Mouse (Mus musculus) heart, embryonic 14.5 days (tissue): ENCODE results near the gene Gpr3. TPM values are rescaled to one million over a fixed set of nuclear protein-coding genes. Genes with fewer than 3 reads are reported as not detected.

Source experiments
- ATAC-seq: fragments of 200-750 bp; cut with Nextera tagmentation; 2 replicates; pipeline ENCODE4 v1.8.0; 2017; ENCODE audit warnings: low read depth, moderate TSS enrichment; ENCODE audit not compliant: insufficient number of reproducible peaks, insufficient read depth, low FRiP score
- H3K27ac ChIP-seq, 2 experiments: fragments of 200-500 bp in 1 of 2; fragments of 300-500 bp in 1 of 2; sonication (generic) in 1 of 2; replicated peaks in 1 of 2; 2 replicates each; pipeline ENCODE4 v1.5.1; 2012 to 2014; ENCODE audit warnings: low read depth in 2 of 2, low read length in 2 of 2, control low read depth in 1 of 2, mild to moderate bottlenecking in 1 of 2, mixed read lengths in 1 of 2; ENCODE audit not compliant: control insufficient read depth in 1 of 2, insufficient read depth in 1 of 2
- H3K27me3 ChIP-seq: fragments of 300-500 bp; sonication (generic); 2 replicates; pipeline ENCODE4 v1.6.1; 2014; ENCODE audit warnings: mild to moderate bottlenecking, low read length, control low read depth; ENCODE audit not compliant: control insufficient read depth, insufficient read depth
- H3K36me3 ChIP-seq: fragments of 300-500 bp; sonication (generic); 2 replicates; pipeline ENCODE4 v1.6.1; 2014; ENCODE audit warnings: mild to moderate bottlenecking, control low read depth, low read length, mixed read lengths; ENCODE audit not compliant: control insufficient read depth, insufficient read depth
- H3K4me1 ChIP-seq, 2 experiments: fragments of 200-500 bp in 1 of 2; fragments of 300-500 bp in 1 of 2; sonication (generic) in 1 of 2; 2 replicates each; pipeline ENCODE4 v1.6.1; 2012 to 2014; ENCODE audit warnings: low read length in 2 of 2, control low read depth in 1 of 2, mixed read lengths in 1 of 2; ENCODE audit not compliant: control insufficient read depth in 2 of 2, insufficient read depth in 2 of 2
- H3K4me2 ChIP-seq: fragments of 300-500 bp; sonication (generic); 2 replicates; pipeline ENCODE4 v1.6.1; 2014; ENCODE audit warnings: mild to moderate bottlenecking, low read length
- H3K4me3 ChIP-seq, 2 experiments: fragments of 200-500 bp in 1 of 2; fragments of 300-500 bp in 1 of 2; sonication (generic) in 1 of 2; 2 replicates each; pipeline ENCODE4 v1.5.1; 2012 to 2014; ENCODE audit warnings: low read length in 2 of 2, mild to moderate bottlenecking in 2 of 2, control low read depth in 1 of 2, low read depth in 1 of 2, moderate library complexity in 1 of 2; ENCODE audit not compliant: control insufficient read depth in 1 of 2, insufficient read depth in 1 of 2
- H3K9ac ChIP-seq: fragments of 300-500 bp; sonication (generic); 2 replicates; pipeline ENCODE4 v1.6.1; 2014; ENCODE audit warnings: mild to moderate bottlenecking, low read length
- H3K9me3 ChIP-seq: fragments of 300-500 bp; sonication (generic); 2 replicates; pipeline ENCODE4 v1.6.1; 2016; ENCODE audit warnings: low read length, control low read depth; ENCODE audit not compliant: control insufficient read depth
- WGBS: fragments of 180-500 bp; shearing (Covaris S2); extraction: QIAGEN DNeasy Blood & Tissue Kit; methylation state at CpG from one replicate; pipeline ENCODE4 v1.1.7; 2014; 5-methylcytosine and 5-hydroxymethylcytosine counted together
- polyA plus RNA-seq: library from polyadenylated mRNA; unstranded; fragments of >200 nt; fragmentation: Nextera tagmentation; extraction: Ambion mirVana; gene quantifications from 2 replicates; pipeline ENCODE4 v1.2.1, GENCODE M21; 2014

Gene Gpr3
- polyA plus RNA-seq, 1 experiment from 2014 or later, result 0.58 TPM

DNA sequence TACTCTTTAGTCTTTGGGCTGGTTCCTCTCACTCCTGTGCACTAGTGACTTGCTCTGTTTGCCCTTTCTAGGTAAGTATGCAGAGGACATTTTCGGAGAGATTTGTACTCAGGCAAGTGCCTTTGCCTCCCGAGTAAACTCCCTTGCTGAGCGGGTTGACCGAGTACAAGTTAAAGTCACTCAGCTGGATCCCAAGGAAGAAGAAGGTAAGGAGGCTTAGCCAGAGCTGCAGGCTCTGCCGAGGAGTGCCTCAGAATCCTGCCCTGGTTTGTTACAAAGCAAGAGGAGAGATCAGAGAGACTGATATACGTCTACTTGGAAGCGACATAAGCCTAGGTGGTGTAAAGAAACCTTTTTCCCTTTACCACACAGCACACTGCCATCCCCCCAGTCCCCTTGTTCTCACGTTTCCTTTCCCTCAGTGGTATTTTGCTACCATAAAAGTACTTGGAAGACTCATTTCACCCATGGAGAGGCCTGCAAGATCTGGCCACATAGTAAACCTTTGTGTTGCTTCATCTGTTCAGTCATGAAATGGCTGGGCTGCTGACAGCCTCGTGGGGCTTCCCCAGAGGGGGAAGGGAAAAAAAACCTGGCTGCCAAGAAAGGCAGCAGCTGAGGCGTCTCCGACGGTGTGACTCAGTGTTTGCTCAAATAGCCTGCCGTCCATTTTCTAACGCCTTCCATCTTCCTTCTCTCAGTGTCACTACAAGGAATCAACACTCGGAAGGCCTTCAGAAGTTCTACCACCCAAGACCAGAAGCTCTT, 27.3 kb downstream of the Gpr3 start:
- H3K36me3 ChIP-seq, result peaks cover 63% of the 10 kb centered on the region
- WGBS, result 33% methylated on average over 15 of the region's 15 CpGs
- H3K9me3 ChIP-seq, result no peaks in the 10 kb centered on the region
- H3K9ac ChIP-seq, result peak overlapping the region; percentile 44
- peak overlapping the region; percentile 71 to 78 for H3K27ac ChIP-seq
- ATAC-seq, result peak; percentile 52; the same call in 1 of the 2 replicates
- H3K4me2 ChIP-seq, result no peak overlapping the region
- peaks cover 25 to 40% of the 10 kb centered on the region in 2 experiments for H3K4me1 ChIP-seq
- H3K27me3 ChIP-seq, result no peaks in the 10 kb centered on the region
- no peak overlapping the region for H3K4me3 ChIP-seq

DNA sequence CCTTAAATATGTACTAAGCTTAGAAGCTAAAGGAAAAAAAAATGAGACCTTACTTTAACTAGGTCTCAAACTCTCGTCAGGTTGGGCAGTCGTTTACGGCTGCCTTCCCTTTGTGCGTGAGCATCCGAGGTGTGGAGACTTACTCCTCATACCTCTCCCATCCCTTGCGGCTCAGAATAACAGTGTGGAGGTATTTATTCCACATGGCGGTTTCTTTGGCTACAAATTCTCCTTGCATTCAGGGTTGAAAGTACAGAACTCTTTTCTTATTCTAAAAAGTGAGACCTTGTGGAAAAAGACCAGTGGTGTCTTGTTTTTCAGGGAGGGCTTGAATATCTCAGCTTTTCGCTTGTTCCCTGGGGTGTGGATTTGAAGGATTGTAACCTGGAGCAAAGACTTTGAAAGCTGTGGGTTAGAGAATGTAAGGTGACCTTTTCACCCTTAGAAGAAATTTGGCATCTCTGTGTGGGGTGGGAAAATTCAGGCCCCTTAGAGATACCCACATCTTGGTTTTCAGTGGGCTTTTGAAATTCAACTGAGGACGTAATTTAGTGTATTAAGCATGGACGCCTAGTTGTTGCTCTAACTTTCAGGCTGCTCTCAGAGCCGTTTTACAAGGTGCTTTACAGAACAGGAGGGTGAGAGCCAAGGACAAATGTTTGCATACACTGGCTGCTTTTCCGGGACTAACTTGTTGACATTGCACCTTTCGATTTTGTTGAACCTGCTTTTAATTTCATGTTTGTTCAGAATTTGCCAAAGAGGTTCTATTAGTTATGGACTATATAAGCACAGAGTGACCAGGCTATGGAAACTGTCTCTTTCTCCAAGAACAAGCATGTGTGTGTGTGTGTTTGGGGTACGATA, 28.1 kb downstream of the Gpr3 start:
- ATAC-seq, result no peak
- H3K4me2 ChIP-seq, result no peak overlapping the region

GRCm38 (mm10) chr4:133182439-133183033, 29.8 kb downstream of the Gpr3 start:
- H3K27me3 ChIP-seq, result no peaks in the 10 kb centered on the region
- ATAC-seq, result no peak
- H3K27ac ChIP-seq, result peak overlapping the region; percentile 37 to 78; a peak in 2 of 4 replicates
- no peaks in the 10 kb centered on the region for H3K9me3 ChIP-seq
- 74% methylated on average over 8 of the region's 8 CpGs for WGBS
- no peak overlapping the region for H3K4me2 ChIP-seq
- no peak overlapping the region for H3K4me3 ChIP-seq
- H3K36me3 ChIP-seq, result peaks cover 60% of the 10 kb centered on the region
- H3K9ac ChIP-seq, result peak overlapping the region; percentile 17; the same call in 1 of the 2 replicates
- H3K4me1 ChIP-seq, result peaks cover 27 to 45% of the 10 kb centered on the region in 2 experiments

More for the DNA sequence above, 28.1 kb downstream of the Gpr3 start:
- Histone ChIP-seq H3K36me3 (peaks cover 61% of the 10 kb centered on the region), H3K4me3 (no peak overlapping the region), H3K9me3 (no peaks in the 10 kb centered on the region), H3K4me1 (peaks cover 25 to 40% of the 10 kb centered on the region in 2 experiments), H3K27ac (peak overlapping the region; percentile 71 to 78), H3K27me3 (no peaks in the 10 kb centered on the region), H3K9ac (peak overlapping the region; percentile 44)
- WGBS, result 59% methylated on average over 14 of the region's 14 CpGs

DNA sequence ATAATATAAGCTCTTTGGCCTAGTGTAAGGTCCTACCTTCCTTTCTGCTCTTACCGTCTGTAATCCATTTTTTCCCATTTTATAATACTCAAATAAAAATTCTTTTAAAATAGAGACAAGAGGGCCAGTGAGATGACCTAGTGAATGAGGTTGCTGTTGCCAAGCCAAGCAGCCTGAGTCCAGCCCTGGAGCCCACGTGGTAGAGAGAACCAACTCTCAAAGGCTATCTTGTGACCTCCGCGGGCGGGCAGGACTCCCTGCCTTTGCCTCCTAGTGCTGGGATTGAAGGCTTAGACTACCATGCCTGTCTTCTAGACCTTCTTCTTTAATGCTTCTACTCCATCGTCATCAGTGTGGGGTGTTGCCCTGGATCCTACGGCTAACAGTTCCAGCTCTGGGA, 33.1 kb downstream of the Gpr3 start:
- Histone ChIP-seq H3K9me3 (no peaks in the 10 kb centered on the region), H3K4me2 (no peak overlapping the region), H3K27me3 (no peaks in the 10 kb centered on the region), H3K27ac (no peak overlapping the region), H3K4me1 (peaks cover 29 to 55% of the 10 kb centered on the region in 2 experiments), H3K36me3 (peaks cover 42% of the 10 kb centered on the region), H3K9ac (no peak overlapping the region), H3K4me3 (no peak overlapping the region)
- 87% methylated on average over 7 of the region's 7 CpGs for WGBS
- ATAC-seq, result no peak

DNA sequence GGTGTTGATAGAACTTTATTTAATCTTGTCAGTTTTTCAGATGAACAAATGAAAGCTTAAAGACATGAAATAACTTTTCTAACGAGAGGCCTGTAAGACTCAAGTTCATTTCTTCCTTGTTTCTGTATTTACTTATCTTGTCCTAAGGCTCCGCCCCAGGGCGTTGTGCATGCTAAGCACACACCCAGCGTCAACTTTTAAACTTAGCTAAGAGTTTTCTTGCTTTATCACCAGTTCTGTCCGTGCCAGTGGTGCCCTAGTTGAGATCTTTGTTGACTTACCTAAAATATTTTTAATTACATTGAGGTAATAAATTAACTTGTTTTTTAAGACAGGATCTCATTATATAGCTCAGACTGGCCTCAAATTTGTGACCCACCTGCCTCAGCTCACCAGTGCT, 34.0 kb downstream of the Gpr3 start:
- H3K27ac ChIP-seq, result no peak overlapping the region
- H3K4me2 ChIP-seq, result no peak overlapping the region
- no peaks in the 10 kb centered on the region for H3K9me3 ChIP-seq
- no peak overlapping the region for H3K4me3 ChIP-seq
- peaks cover 42% of the 10 kb centered on the region for H3K36me3 ChIP-seq
- no peaks in the 10 kb centered on the region for H3K27me3 ChIP-seq
- no peak overlapping the region for H3K9ac ChIP-seq
- peaks cover 22 to 49% of the 10 kb centered on the region in 2 experiments for H3K4me1 ChIP-seq
- ATAC-seq, result no peak
- WGBS, result 75% methylated on average over 5 of the region's 5 CpGs

DNA sequence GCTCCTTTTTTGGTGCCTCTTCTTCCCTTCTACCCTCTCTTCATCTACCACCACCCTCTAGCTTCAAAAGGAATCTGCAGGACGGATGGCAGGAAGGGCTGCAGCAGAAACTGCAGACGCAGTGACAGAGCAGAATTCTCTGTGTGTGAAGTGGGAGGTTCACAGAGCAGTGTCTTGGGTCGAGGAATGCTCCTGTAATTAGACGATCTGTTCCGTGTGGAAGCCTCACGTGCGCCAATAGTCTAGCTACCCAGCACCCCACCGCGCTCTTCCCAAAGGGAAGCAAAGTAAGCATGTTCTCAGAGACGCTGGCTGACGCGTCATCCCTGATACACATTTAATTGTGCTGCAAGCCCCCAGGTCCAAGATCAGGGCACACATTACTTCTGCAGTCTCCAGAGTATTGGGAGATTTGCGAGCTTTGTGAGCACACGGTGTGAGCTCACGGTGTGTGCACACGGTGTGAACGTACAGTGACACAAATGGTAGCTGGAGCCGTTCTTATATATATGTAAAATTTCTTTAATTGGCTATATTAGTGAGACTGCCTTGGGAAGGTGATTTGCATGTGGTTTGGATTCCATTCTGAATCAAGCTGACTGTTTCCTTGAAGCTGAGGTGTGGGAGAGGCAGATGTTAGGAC, 35.5 kb downstream of the Gpr3 start:
- Histone ChIP-seq H3K9ac (0 out of 2 replicates have a peak overlapping the region, but pooled peaks have one; percentile 42), H3K4me1 (peaks cover 19 to 51% of the 10 kb centered on the region in 2 experiments)
- ATAC-seq, result no peak

More for the DNA sequence above, 35.5 kb downstream of the Gpr3 start:
- Histone ChIP-seq H3K27me3 (no peaks in the 10 kb centered on the region), H3K4me3 (no peak overlapping the region), H3K9me3 (no peaks in the 10 kb centered on the region), H3K4me2 (peak overlapping the region; percentile 42), H3K36me3 (peaks cover 39% of the 10 kb centered on the region), H3K27ac (peak overlapping the region; percentile 70 to 80)
- WGBS, result 64% methylated on average over 18 of the region's 18 CpGs
